Mouse (Mus musculus) MEL (cell line): ENCODE results near the gene Rassf1. TPM values are rescaled to one million over a fixed set of nuclear protein-coding genes. Genes with fewer than 3 reads are reported as not detected.

ENCODE experiments used
- DNase-seq: peaks from one replicate; pipeline ENCODE4 v3.0.0; 2011; ENCODE audit warnings: low read depth, low spot score
- H3K27ac ChIP-seq: 2 replicates; pipeline ENCODE4 v1.5.1; 2012; ENCODE audit warnings: low read depth, mild to moderate bottlenecking, control low read depth, low read length, moderate library complexity; ENCODE audit not compliant: control insufficient read depth
- H3K27me3 ChIP-seq, 2 experiments: fragments of 150-350 bp in 1 of 2; sonication (generic) in 1 of 2; 2 replicates each; pipeline ENCODE4 v1.6.1; 2012; ENCODE audit warnings: low read length in 2 of 2, mild to moderate bottlenecking in 2 of 2, improper control_type of control experiment in 1 of 2, moderate library complexity in 1 of 2; ENCODE audit not compliant: insufficient read depth in 2 of 2, control insufficient read depth in 1 of 2
- H3K36me3 ChIP-seq, 2 experiments: 2 replicates each; pipeline ENCODE4 v1.6.1; 2012 to 2014; ENCODE audit warnings: low read length in 2 of 2, improper control_type of control experiment in 1 of 2, inconsistent platforms in 1 of 2, mild to moderate bottlenecking in 1 of 2; ENCODE audit not compliant: insufficient read depth in 2 of 2, control insufficient read depth in 1 of 2
- H3K4me1 ChIP-seq, 2 experiments: fragments of 150-350 bp in 1 of 2; sonication (generic) in 1 of 2; 2 replicates each; pipeline ENCODE4 v1.6.1; 2012; ENCODE audit warnings: low read length in 2 of 2, improper control_type of control experiment in 1 of 2, mild to moderate bottlenecking in 1 of 2; ENCODE audit not compliant: insufficient read depth in 2 of 2, control insufficient read depth in 1 of 2
- H3K4me3 ChIP-seq, 2 experiments: fragments of 150-350 bp in 1 of 2; sonication (generic) in 1 of 2; 2 replicates each; pipeline ENCODE4 v1.5.1; 2012; ENCODE audit warnings: low read depth in 2 of 2, low read length in 2 of 2, mild to moderate bottlenecking in 2 of 2, moderate library complexity in 2 of 2, control low read depth in 1 of 2, improper control_type of control experiment in 1 of 2; ENCODE audit not compliant: control insufficient read depth in 1 of 2, insufficient read depth in 1 of 2
- H3K79me2 ChIP-seq: 2 replicates; pipeline ENCODE4 v1.6.1; 2012; ENCODE audit warnings: mild to moderate bottlenecking, low read length, moderate library complexity; ENCODE audit not compliant: control insufficient read depth, poor library complexity, insufficient read depth
- H3K9ac ChIP-seq: 2 replicates; pipeline ENCODE4 v1.6.1; 2012; ENCODE audit warnings: low read depth, mild to moderate bottlenecking, control low read depth, low read length, moderate library complexity; ENCODE audit not compliant: control insufficient read depth, poor library complexity, severe bottlenecking
- H3K9me3 ChIP-seq: fragments of 150-350 bp; sonication (generic); replicated peaks from 2 replicates; pipeline ENCODE4 v1.6.1; 2012; ENCODE audit warnings: mild to moderate bottlenecking, low read length, improper control_type of control experiment, moderate library complexity; ENCODE audit not compliant: insufficient read depth
- BHLHE40 ChIP-seq: IDR thresholded peaks from 2 replicates; pipeline ENCODE4 v1.6.1; 2012; ENCODE audit warnings: low read depth, mild to moderate bottlenecking, inconsistent platforms, low read length, improper control_type of control experiment, borderline replicate concordance
- CHD1 ChIP-seq: IDR thresholded peaks from 2 replicates; pipeline ENCODE4 v1.6.1; 2012; ENCODE audit warnings: low read depth, mild to moderate bottlenecking, inconsistent platforms, low read length, improper control_type of control experiment
- CTCF ChIP-seq, 3 experiments: IDR thresholded peaks in 2 of 3; conservative IDR thresholded peaks in 1 of 3; 2 replicates each; pipeline ENCODE4 v1.5.1; 2011 to 2012; ENCODE audit warnings: low read length in 3 of 3, low read depth in 2 of 3, mild to moderate bottlenecking in 2 of 3, improper control_type of control experiment in 1 of 3, inconsistent platforms in 1 of 3, mixed read lengths in 1 of 3, moderate library complexity in 1 of 3; ENCODE audit not compliant: control insufficient read depth in 1 of 3, insufficient read depth in 1 of 3, poor library complexity in 1 of 3, severe bottlenecking in 1 of 3
- E2F4 ChIP-seq: IDR thresholded peaks from 2 replicates; pipeline ENCODE4 v1.6.1; 2011; ENCODE audit warnings: low read depth, low read length, improper control_type of control experiment, borderline replicate concordance
- EP300 ChIP-seq, 2 experiments: IDR thresholded peaks; 2 replicates each; pipeline ENCODE4 v1.6.1; 2011; ENCODE audit warnings: improper control_type of control experiment in 2 of 2, low read length in 2 of 2, low read depth in 1 of 2, mild to moderate bottlenecking in 1 of 2
- ETS1 ChIP-seq: IDR thresholded peaks from 2 replicates; pipeline ENCODE4 v1.6.1; 2012; ENCODE audit warnings: low read depth, mild to moderate bottlenecking, inconsistent platforms, low read length, improper control_type of control experiment, moderate library complexity
- GATA1 ChIP-seq: IDR thresholded peaks from 2 replicates; pipeline ENCODE4 v1.6.1; 2011; ENCODE audit warnings: low read depth, low read length, improper control_type of control experiment
- HCFC1 ChIP-seq: IDR thresholded peaks from 2 replicates; pipeline ENCODE4 v1.6.1; 2012; ENCODE audit warnings: low read depth, mild to moderate bottlenecking, inconsistent platforms, low read length, improper control_type of control experiment, moderate library complexity
- KAT2A ChIP-seq: conservative IDR thresholded peaks from 2 replicates; pipeline ENCODE4 v1.6.1; 2012; ENCODE audit warnings: low read depth, low read length, improper control_type of control experiment, inconsistent platforms
- MAX ChIP-seq: IDR thresholded peaks from 2 replicates; pipeline ENCODE4 v1.6.1; 2011; ENCODE audit warnings: low read length, improper control_type of control experiment
- MAZ ChIP-seq: IDR thresholded peaks from 2 replicates; pipeline ENCODE4 v1.6.1; 2012; ENCODE audit warnings: low read depth, mild to moderate bottlenecking, inconsistent platforms, low read length, improper control_type of control experiment
- MXI1 ChIP-seq: IDR thresholded peaks from 2 replicates; pipeline ENCODE4 v1.6.1; 2011; ENCODE audit warnings: mild to moderate bottlenecking, low read depth, low read length, improper control_type of control experiment
- MYB ChIP-seq: IDR thresholded peaks from 2 replicates; pipeline ENCODE4 v1.6.1; 2011; ENCODE audit warnings: mild to moderate bottlenecking, low read depth, low read length, improper control_type of control experiment
- NELFE ChIP-seq: IDR thresholded peaks from 2 replicates; pipeline ENCODE4 v1.6.1; 2011; ENCODE audit warnings: low read depth, low read length, improper control_type of control experiment
- NRF1 ChIP-seq: IDR thresholded peaks from 2 replicates; pipeline ENCODE4 v1.6.1; 2014; ENCODE audit warnings: low read depth, mild to moderate bottlenecking, inconsistent platforms, low read length, improper control_type of control experiment, moderate library complexity; ENCODE audit not compliant: poor library complexity, insufficient read depth, severe bottlenecking
- POLR2A ChIP-seq, 2 experiments: IDR thresholded peaks; 2 replicates each; pipeline ENCODE4 v1.6.1; 2011 to 2012; ENCODE audit warnings: low read length in 2 of 2, mild to moderate bottlenecking in 2 of 2, control low read depth in 1 of 2, improper control_type of control experiment in 1 of 2, low read depth in 1 of 2, moderate library complexity in 1 of 2; ENCODE audit not compliant: control insufficient read depth in 1 of 2, insufficient read depth in 1 of 2, poor library complexity in 1 of 2
- POLR2AphosphoS2 ChIP-seq: IDR thresholded peaks from 2 replicates; pipeline ENCODE4 v1.6.1; 2011; ENCODE audit warnings: low read length, improper control_type of control experiment
- POLR2AphosphoS5 ChIP-seq: IDR thresholded peaks from 2 replicates; pipeline ENCODE4 v1.6.1; 2012; ENCODE audit warnings: low read depth, borderline replicate concordance, mild to moderate bottlenecking, inconsistent platforms, low read length, moderate library complexity, mixed read lengths
- RAD21 ChIP-seq: IDR thresholded peaks from 2 replicates; pipeline ENCODE4 v1.6.1; 2011; ENCODE audit warnings: mild to moderate bottlenecking, low read depth, low read length, improper control_type of control experiment
- RCOR1 ChIP-seq: IDR thresholded peaks from 2 replicates; pipeline ENCODE4 v1.6.1; 2012; ENCODE audit warnings: low read depth, mild to moderate bottlenecking, inconsistent platforms, low read length, improper control_type of control experiment
- TBP ChIP-seq: IDR thresholded peaks from 2 replicates; pipeline ENCODE4 v1.8.0; 2011; ENCODE audit warnings: low read depth, low read length, improper control_type of control experiment
- TCF12 ChIP-seq: IDR thresholded peaks from 2 replicates; pipeline ENCODE4 v1.6.1; 2014; ENCODE audit warnings: low read depth, mild to moderate bottlenecking, inconsistent platforms, low read length, improper control_type of control experiment, moderate library complexity
- UBTF ChIP-seq: IDR thresholded peaks from 2 replicates; pipeline ENCODE4 v1.6.1; 2012; ENCODE audit warnings: low read depth, mild to moderate bottlenecking, inconsistent platforms, low read length, improper control_type of control experiment, moderate library complexity, borderline replicate concordance; ENCODE audit not compliant: insufficient read depth
- USF2 ChIP-seq, 2 experiments: IDR thresholded peaks; 2 replicates each; pipeline ENCODE4 v1.6.1; 2011 to 2012; ENCODE audit warnings: improper control_type of control experiment in 2 of 2, low read length in 2 of 2, borderline replicate concordance in 1 of 2, inconsistent platforms in 1 of 2, low read depth in 1 of 2, mild to moderate bottlenecking in 1 of 2; ENCODE audit not compliant: insufficient read depth in 1 of 2
- ZC3H11A ChIP-seq: IDR thresholded peaks from 2 replicates; pipeline ENCODE4 v1.6.1; 2012; ENCODE audit warnings: low read depth, mild to moderate bottlenecking, inconsistent platforms, low read length, improper control_type of control experiment
- ZKSCAN1 ChIP-seq: IDR thresholded peaks from 2 replicates; pipeline ENCODE4 v1.6.1; 2012; ENCODE audit warnings: low read depth, mild to moderate bottlenecking, inconsistent platforms, low read length, improper control_type of control experiment, moderate library complexity
- ZMIZ1 ChIP-seq: IDR thresholded peaks from 2 replicates; pipeline ENCODE4 v1.6.1; 2012; ENCODE audit warnings: low read depth, mild to moderate bottlenecking, inconsistent platforms, low read length, improper control_type of control experiment, moderate library complexity
- ZNF384 ChIP-seq: IDR thresholded peaks from 2 replicates; pipeline ENCODE4 v1.6.1; 2012; ENCODE audit warnings: low read depth, mild to moderate bottlenecking, inconsistent platforms, low read length, improper control_type of control experiment
- polyA plus RNA-seq, 2 experiments: library from polyadenylated mRNA; stranded (reverse) in 1 of 2; unstranded in 1 of 2; fragments of >175 nt in 1 of 2; fragments of >200 nt in 1 of 2; gene quantifications; 2 replicates each; pipeline versions ENCODE4 v1.2.1 to v1.2.4; 2012; ENCODE audit warnings: low replicate concordance in 2 of 2, low read depth in 1 of 2; ENCODE audit not compliant: insufficient read length in 2 of 2, insufficient read depth in 1 of 2, missing spikeins in 1 of 2
- total RNA-seq: library from RNA; depleted of rRNA; stranded (reverse); fragments of 300-350 nt; gene quantifications from 2 replicates; pipeline ENCODE4 v1.2.3, GENCODE M21; 2012

The Rassf1 gene
- total and polyA plus RNA-seq, 3 experiments: 48.0 to 56.9 TPM; not detected in 1

- H3K9ac ChIP-seq: no peak overlapping the region
- H3K27ac ChIP-seq: no peak overlapping the region
- no peaks in the 10 kb centered on the region for H3K27me3 ChIP-seq
- peaks cover 0 to 26% of the 10 kb centered on the region in 2 experiments; a peak in 1 of 4 replicates for H3K4me1 ChIP-seq
- TF ChIP-seq CTCF (IDR thresholded peaks at IDR 0.05 in 2 of 3, conservative IDR thresholded peaks at IDR 0.05 in 1 of 3; ENCODE audit: control insufficient read depth in 1 of 3, insufficient read depth in 1 of 3, low read depth in 2 of 3, low read length in 3 of 3, poor library complexity in 1 of 3, severe bottlenecking in 1 of 3) (no peak), ZC3H11A (no peak), MAZ (no peak), ZKSCAN1 (no peak), MXI1 (no peak), POLR2AphosphoS2 (no peak), CHD1 (no peak), RAD21 (no peak), GATA1 (no peak), ZNF384 (no peak), HCFC1 (no peak), KAT2A (no peak), ETS1 (no peak), NELFE (no peak), POLR2A (IDR thresholded peaks at IDR 0.05; ENCODE audit: control insufficient read depth in 1 of 2, insufficient read depth in 1 of 2, low read depth in 1 of 2, low read length in 2 of 2, poor library complexity in 1 of 2) (no peak), EP300 (IDR thresholded peaks at IDR 0.05; ENCODE audit: low read depth in 1 of 2, low read length in 2 of 2) (no peak)
- no peaks in the 10 kb centered on the region for H3K9me3 ChIP-seq
- DNase-seq: no peak
- peaks cover 45% of the 10 kb centered on the region for H3K79me2 ChIP-seq
- H3K4me3 ChIP-seq: no peak overlapping the region
- H3K36me3 ChIP-seq: peaks cover 0 to 9% of the 10 kb centered on the region in 2 experiments; a peak in 2 of 4 replicates
Observed at GRCm38 (mm10) chr9:107538231-107538630, 13.1 kb upstream of the Rassf1 start.

- Histone ChIP-seq H3K27ac (no peak overlapping the region), H3K4me1 (peaks cover 0 to 23% of the 10 kb centered on the region in 2 experiments; a peak in 1 of 4 replicates), H3K9ac (no peak overlapping the region)
Observed at GRCm38 (mm10) chr9:107538711-107539110, 12.6 kb upstream of the Rassf1 start.

More at GRCm38 (mm10) chr9:107538711-107539110, 12.6 kb upstream of the Rassf1 start:
- Histone ChIP-seq H3K79me2 (peaks cover 45% of the 10 kb centered on the region), H3K4me3 (no peak overlapping the region), H3K27me3 (no peaks in the 10 kb centered on the region), H3K36me3 (peaks cover 0 to 9% of the 10 kb centered on the region in 2 experiments; a peak in 2 of 4 replicates), H3K9me3 (no peaks in the 10 kb centered on the region)
- TF ChIP-seq RCOR1: no peak
- TF ChIP-seq ETS1: no peak
- no peak for TF ChIP-seq ZMIZ1
- TF ChIP-seq CHD1: no peak
- no peak for TF ChIP-seq UBTF
- TF ChIP-seq GATA1: no peak
- TF ChIP-seq MYB: no peak
- TF ChIP-seq MAX: no peak
- TF ChIP-seq BHLHE40: no peak
- no peak for TF ChIP-seq E2F4
- no peak for TF ChIP-seq KAT2A
- TF ChIP-seq ZKSCAN1: no peak
- TF ChIP-seq NRF1: no peak
- TF ChIP-seq TCF12: no peak
- TF ChIP-seq POLR2AphosphoS5: no peak
- no peak for TF ChIP-seq RAD21
- TF ChIP-seq TBP: no peak
- TF ChIP-seq MAZ: no peak
- TF ChIP-seq USF2 (IDR thresholded peaks at IDR 0.05; ENCODE audit: borderline replicate concordance in 1 of 2, insufficient read depth in 1 of 2, low read depth in 1 of 2, low read length in 2 of 2): no peak
- no peak for DNase-seq
